Comparison of ENCODE assay signal across 8 mouse cellular contexts in genomic region chr9:61351164-61351563, GRCm38 (mm10). TPM values are rescaled to one million over a fixed set of nuclear protein-coding genes. Genes with fewer than 3 reads are reported as not detected.
DNase-seq lines count a peak whose midpoint lies in the region; ATAC-seq lines count a peak whose summit lies in the region.

No protein-coding gene starts in this region.

- no peak for ATAC-seq in liver, embryonic 12.5 days
- ATAC-seq in hindbrain, embryonic 15.5 days (ENCODE audit: low FRiP score, low read depth) = peak; percentile 71; the same call in 1 of the 2 replicates
- ATAC-seq in liver, embryonic 16.5 days (ENCODE audit: low read depth) = peak; percentile 56

- no peaks in the 10 kb centered on the region for H3K36me3 ChIP-seq in liver, embryonic 12.5 days
- no peaks in the 10 kb centered on the region for H3K36me3 ChIP-seq in hindbrain, embryonic 15.5 days
- no peaks in the 10 kb centered on the region for H3K36me3 ChIP-seq in liver, embryonic 16.5 days (ENCODE audit: control insufficient read depth, insufficient read depth)

- H3K27ac ChIP-seq in liver, embryonic 12.5 days = no peak overlapping the region
- no peak overlapping the region for H3K27ac ChIP-seq in hindbrain, embryonic 15.5 days (replicated peaks)
- H3K27ac ChIP-seq in liver, embryonic 16.5 days (ENCODE audit: low read length) = no peak overlapping the region

- peaks cover 63% of the 10 kb centered on the region for H3K27me3 ChIP-seq in liver, embryonic 12.5 days (replicated peaks)
- peaks cover 15% of the 10 kb centered on the region; the same call in 1 of the 2 replicates for H3K27me3 ChIP-seq in hindbrain, embryonic 15.5 days
- no peaks in the 10 kb centered on the region for H3K27me3 ChIP-seq in liver, embryonic 16.5 days (ENCODE audit: control insufficient read depth, insufficient read depth, low read depth, low read length)

- H3K4me3 ChIP-seq in liver, embryonic 12.5 days = no peak overlapping the region
- no peak overlapping the region for H3K4me3 ChIP-seq in hindbrain, embryonic 15.5 days
- no peak overlapping the region for H3K4me3 ChIP-seq in liver, embryonic 16.5 days (ENCODE audit: low read depth, low read length)

- H3K4me2 ChIP-seq in liver, embryonic 12.5 days = no peak overlapping the region
- no peak overlapping the region for H3K4me2 ChIP-seq in hindbrain, embryonic 15.5 days
- H3K4me2 ChIP-seq in liver, embryonic 16.5 days (ENCODE audit: low read depth, low read length) = no peak overlapping the region

- WGBS in liver, embryonic 12.5 days (ENCODE audit: insufficient replicate concordance) = 25% methylated on average over 4 of the region's 4 CpGs
- 9% methylated on average over 4 of the region's 4 CpGs for WGBS in hindbrain, embryonic 15.5 days
- 25% methylated on average over 4 of the region's 4 CpGs for WGBS in liver, embryonic 16.5 days (ENCODE audit: insufficient replicate concordance)

- peaks cover 18% of the 10 kb centered on the region for H3K4me1 ChIP-seq in liver, embryonic 12.5 days
- peaks cover 28% of the 10 kb centered on the region for H3K4me1 ChIP-seq in hindbrain, embryonic 15.5 days (replicated peaks)
- H3K4me1 ChIP-seq in liver, embryonic 16.5 days (ENCODE audit: control insufficient read depth, low read depth, low read length) = peaks cover 6% of the 10 kb centered on the region

- H3K9ac ChIP-seq in liver, embryonic 12.5 days = no peak overlapping the region
- H3K9ac ChIP-seq in hindbrain, embryonic 15.5 days = no peak overlapping the region
- H3K9ac ChIP-seq in liver, embryonic 16.5 days (ENCODE audit: low read depth, low read length) = no peak overlapping the region

- DNase-seq in liver = peak; percentile 53
- peak; percentile 79 for DNase-seq in fibroblast of lung, adult 2 months (ENCODE audit: low read depth)
- DNase-seq in ovary, postnatal 10 days (ENCODE audit: low spot score) = no peak
- no peak for DNase-seq in cerebellum, postnatal 25 days
- DNase-seq in spleen, postnatal 10 days (ENCODE audit: low spot score in 2 of 2) = no peak

- H3K9me3 ChIP-seq in liver, embryonic 12.5 days (replicated peaks) = no peaks in the 10 kb centered on the region
- H3K9me3 ChIP-seq in hindbrain, embryonic 15.5 days = no peaks in the 10 kb centered on the region
- no peaks in the 10 kb centered on the region for H3K9me3 ChIP-seq in liver, embryonic 16.5 days (replicated peaks; ENCODE audit: control insufficient read depth, low read length)

RNA-seq across cellular contexts. Expression of gene Tle3, which starts 21.0 kb away (rescaled TPM):
- polyA plus RNA-seq in liver, embryonic 12.5 days (2016; fragmentation: Nextera tagmentation; extraction: Ambion mirVana) = 7.7 and 8.2 TPM in 2 replicates
- 23.6 and 28.8 TPM in 2 replicates for polyA plus RNA-seq in hindbrain, embryonic 15.5 days (2015; fragmentation: Nextera tagmentation; extraction: Ambion mirVana)
- polyA plus RNA-seq in liver, embryonic 16.5 days (2015; fragmentation: Nextera tagmentation; extraction: Ambion mirVana) = 3.0 and 3.6 TPM in 2 replicates

Comparison
In these comparisons a context has a peak if more than half of its experiments do, and no peak if none do; other contexts are left out.
1. DNase-seq: peak in liver (single experiment) and fibroblast of lung, adult 2 months (single experiment); none in ovary, postnatal 10 days (single experiment), cerebellum, postnatal 25 days (0 of 2) and spleen, postnatal 10 days (0 of 2).